Mouse (Mus musculus) adrenal gland, adult (tissue): ENCODE measurements around the gene Polr3b.

Experiments used
- DNase-seq, 2 experiments: peaks; one replicate each; pipeline ENCODE4 v3.0.0; 2022 to 2023; ENCODE audit warnings: low spot score in 1 of 2; ENCODE audit not compliant: inconsistent age in 2 of 2

Gene Polr3b

GRCm38 (mm10) chr10:84758200-84758468 lies 136.0 kb downstream of the Polr3b start:
- DNase-seq, result no peak

DNA sequence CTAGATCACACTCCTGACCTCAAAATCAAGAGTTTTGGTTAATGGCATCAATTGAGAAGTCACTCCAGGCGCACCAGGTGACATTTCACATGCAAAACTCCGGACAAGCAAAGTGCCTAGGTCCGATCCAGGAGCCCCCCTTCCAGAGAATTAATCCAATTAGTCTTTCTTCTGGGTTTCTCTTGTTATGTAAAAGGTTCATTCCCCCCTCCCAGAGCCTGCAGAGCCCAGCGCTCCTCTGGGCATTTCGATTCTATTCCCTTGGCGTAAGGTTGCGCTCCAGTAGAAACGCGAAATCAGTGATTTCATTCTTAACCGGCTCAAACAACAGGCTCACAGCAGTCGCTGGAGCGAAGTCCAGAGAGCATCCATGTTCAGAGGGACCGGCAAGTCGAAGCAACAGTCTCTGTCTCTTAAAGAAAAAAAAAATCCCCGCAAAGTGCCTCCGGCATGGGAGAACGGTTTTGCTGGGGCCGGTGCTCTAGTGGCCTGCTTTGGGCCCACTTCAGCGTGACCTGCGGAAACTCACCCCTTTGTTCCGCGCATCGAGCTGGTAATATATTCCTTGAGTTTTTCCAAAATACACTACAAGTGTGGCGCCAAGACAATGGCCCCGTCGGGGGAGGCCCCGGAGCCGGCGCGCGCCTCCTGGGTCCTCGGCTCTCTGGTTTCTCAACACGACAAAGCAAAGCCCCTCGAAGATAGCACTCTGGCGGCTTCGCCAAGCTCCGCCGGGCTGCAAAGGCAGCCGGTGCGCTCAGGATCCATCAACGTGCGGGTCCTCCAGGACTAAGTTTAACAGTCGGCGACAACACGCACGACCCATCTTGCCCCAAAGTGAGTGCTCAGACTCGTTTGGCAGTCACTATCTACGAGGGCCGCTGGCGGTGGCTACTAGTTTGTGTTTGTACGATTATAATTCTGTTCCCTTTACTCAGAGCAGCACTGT lies 136.7 kb downstream of the Polr3b start:
- DNase-seq, result no peak

DNA sequence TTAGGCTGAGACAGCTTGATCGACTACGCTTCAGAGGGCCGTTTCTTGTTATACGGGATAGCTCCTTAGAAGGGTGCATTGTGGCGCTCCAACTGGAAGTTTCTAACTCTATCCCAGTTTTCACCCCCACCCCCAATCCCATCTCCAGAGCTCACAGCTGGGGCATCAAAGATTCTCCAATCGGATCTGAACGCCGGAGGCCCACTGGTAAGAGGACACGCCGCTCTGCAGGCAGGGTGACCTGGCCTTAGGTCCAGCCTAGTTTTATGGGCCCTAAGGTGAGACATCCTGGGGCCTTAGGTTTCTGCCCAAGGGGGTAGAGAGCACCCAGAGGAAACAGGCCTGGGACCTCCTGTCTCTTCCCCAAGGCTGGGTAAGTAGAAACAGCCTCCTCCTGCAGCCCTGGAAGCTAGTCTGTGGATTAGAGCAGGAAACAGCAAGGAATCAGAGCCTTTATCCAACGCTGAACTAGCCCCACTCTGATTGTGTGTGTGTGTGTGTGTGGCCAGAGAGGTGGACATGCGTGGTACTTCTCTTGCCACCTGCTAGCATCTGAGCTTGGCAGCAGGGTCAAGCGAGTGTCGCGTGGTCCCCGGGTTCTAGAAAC lies 137.5 kb downstream of the Polr3b start:
- DNase-seq, result no peak

GRCm38 (mm10) chr10:84760118-84761111 lies 138.3 kb downstream of the Polr3b start:
- peak in 1 of 2 experiments; percentile 36 for DNase-seq

DNA sequence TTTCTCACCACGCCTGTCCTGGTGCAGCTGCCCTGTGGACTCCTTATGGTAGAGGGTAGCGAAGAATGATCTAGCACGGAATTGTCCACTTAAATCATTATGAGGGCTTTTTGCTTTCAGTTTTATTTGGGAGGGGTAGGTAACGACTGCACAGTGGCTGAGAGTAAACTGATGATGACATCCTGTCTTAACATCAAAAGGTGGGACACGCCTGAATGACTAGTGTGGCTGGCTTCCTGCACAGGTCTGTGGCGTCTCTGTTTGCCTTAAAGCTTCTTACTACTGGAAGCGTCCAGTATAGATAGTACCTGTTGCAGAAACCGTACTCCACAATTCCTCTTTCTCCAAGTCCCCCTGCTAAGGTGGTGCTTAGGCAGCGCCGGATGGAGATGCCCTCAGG lies 146.7 kb downstream of the Polr3b start:
- no peak for DNase-seq

GRCm38 (mm10) chr10:84772380-84773130 lies 150.5 kb downstream of the Polr3b start:
- DNase-seq, result peak in 1 of 2 experiments; percentile 24

DNA sequence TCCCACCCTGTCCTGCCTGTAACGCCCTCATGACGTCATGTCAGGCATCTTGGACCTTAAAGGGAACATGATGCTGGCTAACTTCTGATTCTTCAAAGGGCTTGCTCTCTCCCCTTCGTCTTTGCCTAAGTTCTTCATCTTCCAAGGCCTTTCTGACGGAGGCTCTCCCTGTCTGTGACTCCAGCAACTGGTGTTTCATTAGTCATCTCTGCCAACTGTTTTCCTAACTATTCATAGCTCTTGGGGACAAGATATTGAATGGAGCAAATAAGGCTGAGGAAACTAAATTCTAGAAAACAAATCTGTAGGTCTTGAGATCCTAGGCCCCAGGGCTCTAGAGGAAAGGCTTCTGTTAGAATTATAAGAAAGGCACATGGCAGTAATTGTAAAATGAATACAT lies 151.8 kb downstream of the Polr3b start:
- DNase-seq, result no peak

DNA sequence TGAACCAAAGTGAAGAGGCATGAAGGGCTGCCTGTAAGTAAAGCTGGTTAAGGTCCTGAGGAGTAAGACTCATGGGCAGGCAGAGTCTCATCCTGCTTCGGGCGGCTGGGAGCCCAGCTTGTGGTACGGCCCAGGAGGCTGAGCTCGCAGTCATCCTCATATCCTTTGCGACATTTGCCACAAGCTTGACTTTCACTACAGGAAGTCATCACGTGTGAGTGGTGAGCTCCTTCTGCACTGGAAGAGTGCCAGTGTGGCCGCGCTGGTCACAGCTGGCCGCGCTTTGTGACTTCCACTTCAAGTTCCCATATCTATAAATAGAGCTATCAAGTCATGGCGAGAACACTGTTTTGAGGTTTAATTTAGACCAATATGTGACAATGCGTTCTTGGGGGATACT lies 152.5 kb downstream of the Polr3b start:
- peak; percentile 35 to 50 for DNase-seq
